Mouse (Mus musculus) NIH3T3 (cell line): ENCODE measurements at regions not wholly inside any gene's neighbourhood (a gene's known extent, or its start where the extent isn't known, plus 50 kb on each side); places are given as distances from the start of the nearest gene placed in this dataset.
"Not testable (repeated sequence)": the region's sequence is repeated elsewhere in the genome, so short reads cannot be mapped to it uniquely, and the experiment has no call there.

Experiments
- DNase-seq: peaks from one replicate; pipeline ENCODE4 v3.0.0-alpha.2; 2012; ENCODE audit warnings: low read depth

DNA sequence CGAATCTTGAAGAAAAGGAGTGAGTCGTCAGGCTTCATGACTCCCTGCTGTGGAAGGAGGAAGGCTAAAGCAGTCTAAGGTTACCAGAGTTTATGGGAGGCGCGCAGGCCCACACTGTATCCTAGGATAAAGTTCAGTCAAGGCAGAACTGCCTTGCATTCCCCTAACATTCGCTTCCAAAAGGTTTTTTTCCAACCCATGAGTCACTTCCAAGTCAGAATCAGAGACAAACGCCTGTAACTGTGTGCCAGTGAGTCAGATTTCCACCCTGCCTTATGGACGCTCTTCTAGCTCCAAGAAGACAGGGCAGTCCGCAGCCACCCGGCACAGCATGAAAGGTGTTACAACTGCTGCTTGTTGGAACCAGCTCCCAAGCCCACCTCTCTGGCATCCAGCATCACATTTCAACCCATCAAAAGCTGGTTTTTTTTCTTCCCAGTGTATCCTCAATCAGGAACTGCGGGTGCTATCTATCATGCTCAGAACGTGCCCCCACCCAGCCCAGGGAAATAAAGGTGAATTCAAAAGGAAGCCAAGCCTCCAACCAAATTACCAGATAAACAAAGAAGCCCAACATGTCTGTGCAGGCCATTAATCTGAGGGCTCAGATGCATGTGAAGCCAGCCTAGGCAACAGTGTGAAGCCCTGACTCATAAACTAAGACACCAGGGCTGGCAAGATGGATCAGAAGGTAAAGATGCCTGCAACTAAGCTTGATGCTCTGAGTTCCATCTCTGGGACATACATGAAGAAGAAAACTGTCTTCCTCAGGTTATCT lies 138.2 kb upstream of the Tbl1xr1 start:
- peak; percentile 91 for DNase-seq

DNA sequence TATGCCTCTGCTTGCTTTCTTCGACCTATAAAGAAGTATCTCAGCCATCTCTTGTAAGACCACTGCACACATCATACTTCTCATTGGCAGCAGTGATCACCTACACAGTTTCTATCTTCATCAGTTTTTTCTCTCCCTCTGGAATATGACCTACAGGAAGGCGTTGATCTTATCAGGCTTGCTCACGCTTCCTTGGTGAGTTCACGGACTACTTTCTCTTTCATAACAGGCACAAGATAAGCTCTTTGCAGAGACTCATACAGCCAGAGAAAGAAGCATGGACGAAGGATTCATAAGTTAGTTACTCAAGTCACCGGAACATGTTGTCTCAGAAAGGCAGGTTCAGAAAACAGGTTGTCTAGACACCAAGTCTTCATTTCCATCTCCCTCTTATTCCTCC lies 136.7 kb upstream of the Tbl1xr1 start:
- no peak for DNase-seq

DNA sequence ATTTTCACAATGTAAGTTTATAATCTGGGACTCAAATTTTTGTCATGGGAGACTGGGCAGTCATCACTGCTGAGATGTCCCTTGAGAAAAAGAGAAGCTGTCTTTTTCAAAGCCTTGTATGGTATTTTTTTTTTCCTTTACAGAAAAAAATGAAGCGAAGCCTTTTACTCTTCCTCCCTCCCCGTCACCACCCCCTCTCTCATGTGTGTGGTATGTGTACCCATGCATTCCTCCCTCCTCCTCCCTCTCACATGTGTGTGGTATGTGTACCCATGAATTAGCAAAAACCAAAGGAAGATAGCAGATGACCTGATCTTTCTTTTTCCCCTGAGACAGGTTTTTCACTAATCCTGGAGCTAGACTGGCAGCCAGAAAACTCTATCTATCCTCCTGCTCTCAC lies 134.9 kb upstream of the Tbl1xr1 start:
- no peak for DNase-seq

DNA sequence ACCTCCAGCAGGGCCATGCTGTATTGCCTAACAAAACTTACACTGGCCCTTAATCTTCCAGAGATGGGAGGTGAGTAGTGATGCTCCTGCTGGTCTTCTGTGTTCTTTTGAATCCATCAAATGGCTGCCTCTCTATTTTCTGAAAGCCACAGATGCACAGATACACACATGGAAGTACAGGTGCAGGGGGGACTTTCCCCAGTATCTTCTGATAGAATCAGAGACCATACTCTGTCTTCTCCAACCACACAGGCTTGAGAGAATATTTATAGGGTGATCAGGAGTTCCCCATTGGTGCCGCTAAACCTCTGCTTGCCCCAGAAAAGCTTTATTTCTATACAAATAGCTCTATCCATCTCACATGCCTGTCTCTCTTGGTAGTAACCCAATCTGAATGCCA lies 133.5 kb upstream of the Tbl1xr1 start:
- DNase-seq = no peak

DNA sequence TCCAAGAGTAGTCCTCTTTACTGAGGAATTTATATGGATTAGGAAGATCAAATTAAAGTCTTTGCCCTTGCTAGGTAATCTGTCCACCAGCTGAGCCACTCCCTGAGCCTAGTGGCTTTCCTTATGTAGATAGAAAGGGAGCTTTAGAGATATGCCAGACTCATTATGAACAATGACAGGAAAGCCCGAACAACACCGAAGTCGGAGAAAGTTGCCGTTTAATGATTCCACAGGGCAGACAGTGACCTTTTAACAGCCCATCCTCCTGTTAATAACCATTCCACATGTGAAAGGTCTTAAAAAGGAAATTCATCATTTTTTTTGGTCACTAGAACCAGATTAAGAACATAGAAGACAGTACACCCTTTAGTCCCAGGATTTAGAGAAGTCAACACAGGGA lies 130.7 kb upstream of the Tbl1xr1 start:
- no peak for DNase-seq

DNA sequence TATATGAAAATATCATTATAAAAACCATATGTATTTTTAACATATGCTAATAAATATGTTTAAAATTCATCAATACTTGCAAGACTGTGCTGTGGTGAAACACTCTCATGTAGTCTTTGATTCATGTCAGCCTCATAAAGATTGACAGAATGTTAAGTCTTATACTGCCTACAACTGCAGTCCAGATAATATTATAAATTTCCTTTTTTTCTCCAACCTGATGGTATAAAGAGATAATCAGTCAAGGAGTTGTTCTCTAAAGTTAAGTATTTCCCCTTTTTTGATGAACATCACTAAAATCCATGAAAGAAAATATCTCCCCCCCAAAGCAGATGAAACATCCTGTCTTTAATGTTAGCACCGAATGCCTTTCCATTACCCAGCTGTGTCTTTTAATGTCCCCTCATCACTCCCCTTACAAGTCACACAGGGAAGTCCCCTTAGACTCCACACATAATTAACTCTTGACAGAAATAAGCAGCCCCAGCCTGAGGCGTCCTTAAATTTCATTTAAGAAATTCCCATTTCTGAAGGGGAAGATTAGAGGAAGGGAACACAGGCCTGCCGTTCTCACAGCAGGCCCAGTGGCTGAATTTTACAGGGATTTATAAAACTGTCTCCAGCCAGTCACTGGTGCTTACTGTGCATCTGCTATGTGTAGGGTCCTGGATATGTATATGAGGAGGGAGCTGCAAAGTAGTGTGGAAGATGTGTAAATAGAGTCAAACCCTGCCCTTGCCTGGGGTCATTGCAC lies 129.0 kb upstream of the Tbl1xr1 start:
- no peak for DNase-seq

DNA sequence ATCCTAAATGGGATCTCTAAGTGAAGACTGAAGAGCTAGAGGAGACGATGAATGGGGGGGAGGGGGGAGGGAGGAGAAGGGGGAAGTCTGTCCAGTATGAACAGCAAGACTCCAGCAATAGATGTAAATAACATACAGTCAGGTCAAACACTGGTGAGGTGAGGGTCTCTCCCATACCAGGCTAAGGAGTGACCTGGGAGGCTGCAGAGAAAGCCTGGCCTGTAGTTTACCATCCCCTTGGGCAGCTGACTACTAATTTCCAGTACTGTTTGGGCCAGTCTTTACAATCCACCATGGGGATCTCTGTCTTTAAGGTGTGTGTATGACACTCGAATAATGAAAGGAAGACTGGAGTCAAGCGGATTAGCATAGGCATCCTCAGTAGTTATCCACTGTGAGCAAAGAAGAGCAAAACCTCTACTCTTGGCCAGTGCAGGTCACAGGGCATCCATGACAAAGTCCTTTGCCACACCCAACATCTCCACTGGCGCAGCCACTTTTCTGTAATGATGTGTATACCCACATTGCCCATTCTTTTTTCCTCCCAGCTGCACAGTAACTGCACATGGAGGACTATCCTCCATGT lies 128.3 kb upstream of the Tbl1xr1 start:
- DNase-seq = no peak

DNA sequence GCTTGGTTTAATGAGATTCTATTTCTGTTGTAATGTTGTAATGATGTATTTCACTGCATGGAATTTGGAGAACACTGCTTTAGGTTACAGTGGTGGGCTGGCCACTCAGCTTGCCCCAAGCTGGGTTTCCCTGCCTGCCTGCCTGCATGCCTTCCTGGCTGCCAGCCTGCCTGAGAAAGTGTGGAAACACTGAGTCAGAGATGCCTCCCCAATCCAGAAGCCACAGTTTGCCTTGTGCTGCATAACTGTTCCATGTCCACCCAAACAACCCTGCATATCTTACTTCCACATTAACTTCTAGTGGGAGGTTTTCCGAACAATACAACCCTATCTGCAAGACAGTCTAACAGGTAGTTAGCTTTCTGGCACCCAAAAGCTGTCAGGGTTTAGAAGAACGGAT lies 127.0 kb upstream of the Tbl1xr1 start:
- peak; percentile 83 for DNase-seq

DNA sequence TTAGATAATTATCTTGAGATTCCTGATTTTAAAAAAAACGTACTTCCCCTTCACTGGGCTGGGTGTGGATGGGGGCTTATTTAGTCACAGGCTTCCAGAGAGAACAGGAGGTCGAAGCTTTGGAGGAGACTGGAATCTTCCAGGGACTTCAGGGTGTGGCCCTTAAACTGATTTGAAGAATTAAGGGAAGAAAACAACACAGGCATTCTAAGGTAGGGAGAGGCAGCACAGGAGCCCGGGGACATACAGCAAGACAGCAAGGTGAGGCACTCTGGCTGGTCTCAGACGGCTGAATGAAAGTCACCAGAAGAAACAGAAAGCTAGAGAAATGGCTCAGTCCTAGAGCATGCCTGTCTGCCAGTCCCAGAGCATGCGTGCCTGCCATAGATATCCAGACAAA lies 125.9 kb upstream of the Tbl1xr1 start:
- DNase-seq = no peak

DNA sequence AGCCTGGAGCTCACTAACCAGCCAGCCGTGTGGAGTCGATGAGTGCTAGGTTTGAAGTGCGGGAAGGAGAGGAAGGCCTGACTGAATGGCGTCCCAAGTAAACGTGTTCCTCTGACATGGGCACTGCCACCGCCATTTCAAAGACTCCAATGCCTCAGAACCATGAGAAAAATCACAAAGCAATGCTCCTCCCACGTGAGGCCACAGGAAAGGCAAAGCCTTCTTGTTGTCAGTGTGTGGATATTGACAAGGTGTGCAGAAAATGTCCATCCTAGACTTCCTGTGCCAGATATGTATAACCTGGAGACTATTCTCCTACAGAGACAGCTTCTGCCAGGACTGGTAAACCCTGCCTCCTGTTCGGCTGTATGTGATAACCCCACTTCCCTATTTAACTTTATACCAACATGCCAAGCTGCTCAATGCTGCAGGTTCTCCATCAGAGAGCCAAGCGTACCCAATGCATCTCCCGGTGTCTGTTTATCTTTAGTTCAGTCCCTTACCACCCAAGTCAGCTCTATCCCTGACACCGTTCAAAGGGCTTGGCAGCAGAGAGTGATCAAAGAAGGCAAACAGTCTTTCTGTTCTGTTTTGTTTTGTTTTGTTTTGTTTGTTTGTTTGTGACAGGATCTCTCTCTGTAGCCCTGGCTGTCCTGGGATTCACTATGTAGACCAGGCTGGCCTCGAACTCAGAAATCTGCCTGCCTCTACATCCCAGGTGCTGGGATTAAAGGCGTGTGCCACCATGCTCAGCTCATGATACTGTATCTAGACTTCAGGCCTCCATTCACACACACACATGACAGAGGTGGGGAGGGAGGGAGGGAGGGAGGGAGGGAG lies 124.8 kb upstream of the Tbl1xr1 start:
- no peak for DNase-seq

DNA sequence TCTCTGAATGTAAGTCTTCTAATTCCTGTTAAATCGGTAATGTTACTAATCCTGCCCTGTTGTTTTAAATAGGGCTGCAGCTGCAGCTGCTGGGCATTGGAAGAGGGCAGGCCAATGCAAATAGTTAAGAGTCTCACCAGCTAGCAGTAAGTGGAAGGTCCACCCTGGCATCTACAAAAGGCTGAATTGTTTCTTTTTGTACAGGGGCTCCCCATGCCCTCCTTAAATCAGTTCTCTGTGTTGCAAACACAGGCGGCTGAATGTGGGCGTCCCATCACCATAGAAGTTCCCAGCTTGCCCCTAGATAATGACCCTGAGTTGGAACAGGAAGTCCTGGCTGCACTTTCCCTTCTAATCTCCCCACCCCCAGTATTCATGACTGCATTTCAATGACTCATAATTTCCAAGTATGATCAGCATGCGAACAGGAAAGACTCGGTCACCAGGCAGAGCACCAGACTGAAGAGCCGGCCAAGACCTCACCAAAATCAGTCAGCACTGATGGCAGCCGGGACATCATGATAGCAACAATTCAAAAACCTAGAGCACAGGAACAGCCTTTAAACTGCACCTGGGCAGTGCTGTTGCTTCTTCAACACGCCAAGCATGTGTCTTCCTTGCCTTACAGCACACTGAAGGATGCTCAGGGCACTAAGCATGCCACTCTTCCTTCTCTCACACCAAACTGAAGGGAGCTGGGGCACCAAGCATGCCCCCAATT lies 123.6 kb upstream of the Tbl1xr1 start:
- peak; percentile 72 for DNase-seq

DNA sequence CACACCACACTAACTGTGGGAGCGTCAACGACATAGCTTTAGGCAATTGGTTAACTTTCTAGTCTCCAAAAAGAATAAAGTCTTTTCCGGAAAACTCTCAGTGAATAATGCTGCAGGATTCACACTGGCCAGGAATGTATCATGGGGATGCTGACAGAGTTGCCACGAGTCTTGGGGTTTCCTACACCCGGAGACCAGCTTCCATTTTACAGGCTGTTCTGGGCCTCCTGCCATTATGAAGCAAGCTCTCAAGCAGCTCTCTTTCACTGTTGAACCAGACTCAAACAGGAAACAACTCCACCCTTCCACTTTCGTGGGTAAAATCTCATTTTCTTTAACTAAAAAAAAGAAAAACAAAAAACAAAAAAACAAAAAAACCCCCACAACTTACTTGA lies 123.0 kb upstream of the Tbl1xr1 start:
- DNase-seq = peak; percentile 65

DNA sequence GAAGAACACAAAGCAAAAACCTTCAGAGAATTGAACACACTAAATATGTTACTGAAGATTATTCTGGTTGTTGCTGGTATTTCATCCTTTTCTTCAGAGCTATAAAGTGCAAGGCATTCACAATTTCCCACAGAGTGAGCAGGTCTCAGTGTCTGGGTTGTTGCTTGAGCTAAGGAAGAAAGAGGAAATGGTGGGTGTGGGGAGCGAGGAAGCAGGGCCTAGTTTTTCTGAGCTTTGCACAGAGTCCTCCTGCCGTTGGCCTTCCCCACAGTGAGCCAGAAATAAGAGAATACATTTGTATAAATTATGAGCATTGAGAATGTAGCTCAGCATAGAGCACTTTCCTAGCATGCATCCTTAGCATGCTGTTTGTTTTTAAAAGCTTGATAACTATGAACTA lies 120.8 kb upstream of the Tbl1xr1 start:
- no peak for DNase-seq

DNA sequence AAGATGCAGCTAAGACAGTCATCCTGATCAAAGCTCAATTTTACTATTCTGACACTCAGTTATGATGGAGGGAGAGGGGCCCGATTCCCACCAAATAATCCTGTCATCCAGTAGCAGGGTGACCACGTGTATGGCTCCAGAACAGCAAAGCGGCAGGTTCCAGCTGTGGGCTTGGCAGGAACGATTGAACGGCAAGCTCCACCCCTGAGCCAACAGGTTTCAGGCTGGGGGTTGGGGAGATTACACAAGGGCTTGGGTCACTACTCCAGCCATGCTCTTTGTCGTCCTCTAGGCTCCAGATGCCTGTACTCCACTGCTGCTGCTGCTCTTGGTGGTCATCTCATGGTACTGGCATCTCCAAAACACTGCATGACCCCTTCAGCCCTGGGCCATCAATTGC lies 119.3 kb upstream of the Tbl1xr1 start:
- not testable (repeated sequence) for DNase-seq

DNA sequence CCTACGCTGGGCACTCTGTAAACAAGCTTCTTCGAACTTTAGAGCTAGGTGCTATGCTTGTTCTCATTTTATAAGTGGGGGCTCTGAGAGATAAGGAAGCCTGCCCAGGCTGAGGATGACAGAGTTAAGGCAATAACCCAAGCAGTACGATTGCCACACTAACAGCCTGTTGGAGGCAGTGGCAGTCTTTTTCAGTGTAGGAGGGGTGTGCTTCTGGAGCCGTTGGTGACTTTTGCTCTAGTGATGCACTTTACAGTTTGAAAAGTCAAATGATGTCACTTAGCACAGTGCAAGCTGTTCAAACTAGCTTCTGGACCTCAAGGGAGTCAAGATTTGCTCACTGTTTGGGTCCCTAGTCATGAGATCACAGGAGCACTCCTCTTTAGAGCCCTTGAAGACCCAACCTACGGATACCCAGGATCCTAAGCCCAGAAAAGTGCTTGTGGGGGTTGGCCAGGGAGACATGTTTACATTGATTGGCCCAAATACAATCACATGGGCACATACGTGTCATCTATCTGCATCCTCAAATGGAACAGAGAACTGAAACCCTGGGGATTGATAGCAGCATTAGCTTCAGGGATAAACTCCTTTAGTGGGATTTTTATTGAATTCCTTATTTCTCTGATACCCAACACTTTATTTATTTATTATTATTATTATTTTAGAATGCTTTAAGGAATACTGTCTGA lies 117.7 kb upstream of the Tbl1xr1 start:
- no peak for DNase-seq

DNA sequence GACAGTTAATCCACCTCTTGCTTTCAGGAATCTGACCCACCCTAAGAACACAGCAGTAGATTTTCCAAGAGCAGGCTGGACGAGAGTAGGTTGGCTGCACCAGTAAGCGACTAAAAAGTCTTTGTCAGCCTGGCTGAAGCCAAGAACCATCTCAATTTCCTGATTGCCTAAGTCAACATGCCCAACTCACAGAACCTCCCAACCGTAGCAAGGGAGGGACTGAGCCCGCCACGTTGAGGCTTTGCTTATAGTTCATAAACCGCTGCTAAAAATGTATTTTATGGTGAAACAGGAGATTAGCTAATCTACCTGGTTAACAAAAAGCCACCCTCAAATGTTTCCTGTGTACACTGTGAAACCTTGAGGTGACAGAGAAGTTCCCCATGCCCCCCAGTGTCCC lies 115.4 kb upstream of the Tbl1xr1 start:
- DNase-seq = no peak

DNA sequence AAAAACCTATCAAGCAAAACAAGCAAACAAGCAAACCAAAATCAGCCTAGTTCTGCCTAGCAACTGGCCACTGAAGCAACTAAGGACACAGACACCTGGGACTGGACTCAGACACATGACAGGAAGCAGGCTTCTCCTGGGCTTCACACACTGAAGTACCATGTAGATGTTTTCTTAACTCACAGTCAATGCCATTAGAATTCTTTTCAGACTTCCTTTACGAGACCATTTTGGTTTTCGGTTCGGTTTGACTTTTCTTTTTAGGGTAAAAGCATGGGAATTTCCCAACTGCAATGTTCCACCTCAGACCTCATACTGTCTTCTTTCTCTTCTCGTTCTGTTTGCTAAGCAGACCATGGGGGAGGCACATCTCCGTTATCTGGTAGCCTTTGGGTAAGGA lies 114.7 kb upstream of the Tbl1xr1 start:
- DNase-seq = no peak

DNA sequence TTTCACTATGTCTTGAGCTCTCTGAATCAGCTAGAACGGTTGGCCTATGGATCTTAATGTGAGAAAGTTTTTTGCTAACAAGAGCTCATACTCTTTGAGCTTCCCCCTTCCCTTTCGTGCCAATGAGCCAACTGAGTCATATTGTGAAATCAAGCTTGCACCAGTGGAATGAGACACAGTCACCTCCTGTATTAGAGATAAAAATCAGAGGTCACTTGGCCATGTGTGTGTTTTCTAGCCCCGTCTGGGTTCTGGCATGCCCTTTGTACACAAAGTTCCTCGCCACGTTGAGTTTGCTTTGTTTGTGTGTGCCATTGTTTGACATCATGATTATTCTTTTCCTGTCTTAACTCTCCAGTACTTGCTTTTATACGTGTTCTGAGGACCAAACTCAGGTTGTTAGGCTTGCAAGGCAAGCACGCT lies 114.1 kb upstream of the Tbl1xr1 start:
- peak; percentile 71 for DNase-seq

DNA sequence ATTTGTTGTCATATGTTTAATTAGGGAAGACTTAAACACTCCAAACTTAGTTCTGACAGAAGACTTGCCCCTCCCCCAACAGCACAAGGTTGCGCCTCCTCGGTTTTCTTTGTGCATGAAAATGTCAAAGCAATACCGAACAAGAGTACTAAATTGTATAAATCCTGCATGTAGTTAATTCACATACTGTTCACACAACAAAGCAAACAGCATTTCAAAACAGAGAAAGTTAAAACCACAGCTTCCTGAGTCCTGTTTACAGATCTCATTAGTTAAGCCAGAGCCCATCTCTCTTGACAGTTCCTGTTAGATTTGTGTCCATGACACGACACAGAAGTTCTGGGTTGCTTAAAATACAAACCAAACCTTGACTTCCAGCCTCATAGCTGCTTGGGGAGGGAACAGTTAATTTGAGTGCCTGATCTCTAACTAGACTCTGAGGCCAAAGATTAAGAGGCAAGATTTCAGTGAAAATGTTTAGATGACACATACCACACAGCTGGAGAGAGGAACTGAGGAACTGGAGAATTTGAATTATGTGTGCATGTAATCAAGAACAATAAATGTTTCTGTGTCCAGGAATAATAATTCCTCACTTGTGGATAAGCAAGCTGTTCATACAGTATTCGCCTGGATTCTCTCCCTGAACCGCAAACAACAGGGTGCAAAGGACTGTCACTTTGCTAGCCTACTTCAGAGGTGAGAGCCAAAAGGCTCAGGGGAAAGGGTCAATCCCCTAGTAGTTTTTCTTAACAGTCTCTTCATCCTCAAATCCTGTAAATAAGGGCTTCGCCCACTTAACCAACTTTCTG lies 113.3 kb upstream of the Tbl1xr1 start:
- peak; percentile 52 for DNase-seq

DNA sequence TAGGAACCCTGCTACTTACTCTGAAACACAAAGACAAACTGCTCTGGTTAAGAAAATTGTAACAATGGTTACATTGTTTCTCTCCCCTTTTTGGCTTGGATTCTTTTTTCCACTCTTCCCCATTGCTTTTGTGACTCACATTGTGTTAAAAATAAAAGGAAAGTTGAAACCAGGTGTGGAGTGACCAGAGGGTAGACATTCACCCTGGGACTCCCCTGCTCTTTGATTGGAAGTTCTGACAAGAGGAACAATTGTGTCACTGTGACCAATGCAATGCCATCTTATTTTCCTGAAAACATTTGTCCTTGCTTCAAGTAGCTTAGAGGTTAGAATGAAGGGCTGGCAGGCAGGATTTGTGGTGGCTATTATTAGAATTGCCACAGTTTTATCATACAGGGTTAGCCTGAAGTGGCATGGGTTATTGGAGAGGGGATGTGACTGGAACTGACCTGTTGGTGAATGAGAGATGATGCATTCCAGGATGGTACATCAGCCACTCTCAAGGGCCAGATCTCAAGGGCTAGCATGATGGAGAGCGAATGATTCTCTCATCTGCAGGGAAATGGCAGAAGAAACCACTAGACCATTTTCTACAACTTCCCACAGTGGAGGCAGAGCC lies 112.6 kb upstream of the Tbl1xr1 start:
- no peak for DNase-seq
